Mouse (Mus musculus): ENCODE measurements around the gene Cnnm2. TPM values are rescaled to one million over a fixed set of nuclear protein-coding genes. Genes with fewer than 3 reads are reported as not detected.

Cnnm2 gene
- total and polyA plus RNA-seq, 3 experiments, result 4.0 to 10.7 TPM; not detected in 1

- no peak for DNase-seq (ENCODE audit: low read depth, low spot score)
- TF ChIP-seq MAZ (IDR thresholded peaks at IDR 0.05; ENCODE audit: low read depth, low read length) (no peak), EP300 (IDR thresholded peaks at IDR 0.05; ENCODE audit: low read depth in 1 of 2, low read length in 2 of 2) (no peak), NELFE (IDR thresholded peaks at IDR 0.05; ENCODE audit: low read depth, low read length) (no peak), MAX (IDR thresholded peaks at IDR 0.05; ENCODE audit: low read length) (no peak), TBP (IDR thresholded peaks at IDR 0.05; ENCODE audit: low read depth, low read length) (no peak), ZNF384 (IDR thresholded peaks at IDR 0.05; ENCODE audit: low read depth, low read length) (no peak), MXI1 (IDR thresholded peaks at IDR 0.05; ENCODE audit: low read depth, low read length) (no peak), JUND (IDR thresholded peaks at IDR 0.05; ENCODE audit: low read depth, low read length) (no peak), UBTF (IDR thresholded peaks at IDR 0.05; ENCODE audit: borderline replicate concordance, insufficient read depth, low read depth, low read length) (no peak), CHD2 (IDR thresholded peaks at IDR 0.05; ENCODE audit: low read length) (no peak), MYC (IDR thresholded peaks at IDR 0.05; ENCODE audit: low read depth, low read length) (no peak), GABPA (IDR thresholded peaks at IDR 0.05; ENCODE audit: low read depth, low read length) (no peak), CHD1 (IDR thresholded peaks at IDR 0.05; ENCODE audit: low read depth, low read length) (no peak)
- H3K36me3 ChIP-seq (ENCODE audit: control insufficient read depth in 1 of 2, insufficient read depth in 2 of 2, low read length in 2 of 2), result peaks cover 0 to 13% of the 10 kb centered on the region in 2 experiments; a peak in 2 of 4 replicates
- H3K4me3 ChIP-seq (ENCODE audit: control insufficient read depth in 1 of 2, insufficient read depth in 1 of 2, low read depth in 2 of 2, low read length in 2 of 2), result no peak overlapping the region
- H3K79me2 ChIP-seq (ENCODE audit: control insufficient read depth, insufficient read depth, low read length, poor library complexity), result no peaks in the 10 kb centered on the region
- H3K27ac ChIP-seq (ENCODE audit: control insufficient read depth, low read depth, low read length), result no peak overlapping the region
- no peaks in the 10 kb centered on the region for H3K9me3 ChIP-seq (replicated peaks; ENCODE audit: insufficient read depth, low read length)
- H3K4me1 ChIP-seq (ENCODE audit: control insufficient read depth in 1 of 2, insufficient read depth in 2 of 2, low read length in 2 of 2), result peaks cover 8 to 21% of the 10 kb centered on the region in 2 experiments
- no peak overlapping the region for H3K9ac ChIP-seq (ENCODE audit: control insufficient read depth, low read depth, low read length, poor library complexity, severe bottlenecking)
- no peaks in the 10 kb centered on the region for H3K27me3 ChIP-seq (ENCODE audit: control insufficient read depth in 1 of 2, insufficient read depth in 2 of 2, low read length in 2 of 2)
Observed at GRCm38 (mm10) chr19:46841016-46841415, 79.6 kb downstream of the Cnnm2 start.

- no peak overlapping the region for H3K4me3 ChIP-seq (ENCODE audit: control insufficient read depth in 1 of 2, insufficient read depth in 1 of 2, low read depth in 2 of 2, low read length in 2 of 2)
Observed at GRCm38 (mm10) chr19:46843030-46843429, 81.6 kb downstream of the Cnnm2 start.

More at GRCm38 (mm10) chr19:46843030-46843429, 81.6 kb downstream of the Cnnm2 start:
- H3K27ac ChIP-seq (ENCODE audit: control insufficient read depth, low read depth, low read length), result no peak overlapping the region
- TF ChIP-seq CHD2 (IDR thresholded peaks at IDR 0.05; ENCODE audit: low read length), result no peak
- no peak for TF ChIP-seq CTCF (IDR thresholded peaks at IDR 0.05 in 2 of 3, conservative IDR thresholded peaks at IDR 0.05 in 1 of 3; ENCODE audit: control insufficient read depth in 1 of 3, insufficient read depth in 1 of 3, low read depth in 2 of 3, low read length in 3 of 3, poor library complexity in 1 of 3, severe bottlenecking in 1 of 3)
- TF ChIP-seq JUND (IDR thresholded peaks at IDR 0.05; ENCODE audit: low read depth, low read length), result no peak
- no peak for TF ChIP-seq SIN3A (IDR thresholded peaks at IDR 0.05; ENCODE audit: low read length)
- no peak for TF ChIP-seq TBP (IDR thresholded peaks at IDR 0.05; ENCODE audit: low read depth, low read length)
- TF ChIP-seq MXI1 (IDR thresholded peaks at IDR 0.05; ENCODE audit: low read depth, low read length), result no peak
- no peak for TF ChIP-seq SMC3 (IDR thresholded peaks at IDR 0.05; ENCODE audit: low read depth, low read length)
- TF ChIP-seq NELFE (IDR thresholded peaks at IDR 0.05; ENCODE audit: low read depth, low read length), result no peak
- no peak for TF ChIP-seq CHD1 (IDR thresholded peaks at IDR 0.05; ENCODE audit: low read depth, low read length)
- no peak for TF ChIP-seq MAFK (IDR thresholded peaks at IDR 0.05; ENCODE audit: borderline replicate concordance, low read depth, low read length)
- TF ChIP-seq UBTF (IDR thresholded peaks at IDR 0.05; ENCODE audit: borderline replicate concordance, insufficient read depth, low read depth, low read length), result no peak
- TF ChIP-seq RCOR1 (IDR thresholded peaks at IDR 0.05; ENCODE audit: low read depth, low read length), result no peak
- no peak for TF ChIP-seq MAX (IDR thresholded peaks at IDR 0.05; ENCODE audit: low read length)
- TF ChIP-seq EP300 (IDR thresholded peaks at IDR 0.05; ENCODE audit: low read depth in 1 of 2, low read length in 2 of 2), result no peak
- TF ChIP-seq BHLHE40 (IDR thresholded peaks at IDR 0.05; ENCODE audit: borderline replicate concordance, low read depth, low read length), result no peak
- H3K9ac ChIP-seq (ENCODE audit: control insufficient read depth, low read depth, low read length, poor library complexity, severe bottlenecking), result no peak overlapping the region
- no peaks in the 10 kb centered on the region for H3K79me2 ChIP-seq (ENCODE audit: control insufficient read depth, insufficient read depth, low read length, poor library complexity)
- no peaks in the 10 kb centered on the region for H3K9me3 ChIP-seq (replicated peaks; ENCODE audit: insufficient read depth, low read length)
- DNase-seq (ENCODE audit: low read depth, low spot score), result no peak
- peaks cover 0 to 25% of the 10 kb centered on the region in 2 experiments; a peak in 2 of 4 replicates for H3K36me3 ChIP-seq (ENCODE audit: control insufficient read depth in 1 of 2, insufficient read depth in 2 of 2, low read length in 2 of 2)
- peaks cover 22 to 29% of the 10 kb centered on the region in 2 experiments for H3K4me1 ChIP-seq (ENCODE audit: control insufficient read depth in 1 of 2, insufficient read depth in 2 of 2, low read length in 2 of 2)
- H3K27me3 ChIP-seq (ENCODE audit: control insufficient read depth in 1 of 2, insufficient read depth in 2 of 2, low read length in 2 of 2), result no peaks in the 10 kb centered on the region
